Mouse (Mus musculus) forebrain, embryonic 16.5 days (tissue): ENCODE measurements at regions not wholly inside any gene's neighbourhood (a gene's known extent, or its start where the extent isn't known, plus 50 kb on each side); places are given as distances from the start of the nearest gene placed in this dataset.

Experiments
- ATAC-seq: fragments of 200-750 bp; cut with Nextera tagmentation; 2 replicates; pipeline ENCODE4 v1.8.0; 2017; ENCODE audit warnings: mild to moderate bottlenecking, moderate library complexity
- H3K27ac ChIP-seq: fragments of 300-500 bp; sonication (generic); 2 replicates; pipeline ENCODE4 v1.5.1; 2014; ENCODE audit warnings: low read length, control low read depth
- H3K27me3 ChIP-seq: fragments of 300-500 bp; sonication (generic); replicated peaks from 2 replicates; pipeline ENCODE4 v1.6.1; 2014; ENCODE audit warnings: low read length; ENCODE audit not compliant: control insufficient read depth, insufficient read depth
- H3K36me3 ChIP-seq: fragments of 300-500 bp; sonication (generic); 2 replicates; pipeline ENCODE4 v1.6.1; 2014; ENCODE audit not compliant: control insufficient read depth, insufficient read depth
- H3K4me1 ChIP-seq: fragments of 300-500 bp; sonication (generic); replicated peaks from 2 replicates; pipeline ENCODE4 v1.6.1; 2014; ENCODE audit warnings: low read length; ENCODE audit not compliant: control insufficient read depth, insufficient read depth
- H3K4me2 ChIP-seq: fragments of 300-500 bp; sonication (generic); 2 replicates; pipeline ENCODE4 v1.6.1; 2014; ENCODE audit warnings: mild to moderate bottlenecking, low read length, control low read depth
- H3K4me3 ChIP-seq: fragments of 300-500 bp; sonication (generic); replicated peaks from 2 replicates; pipeline ENCODE4 v1.5.1; 2014; ENCODE audit warnings: mild to moderate bottlenecking, low read length, control low read depth
- H3K9ac ChIP-seq: fragments of 300-500 bp; sonication (generic); replicated peaks from 2 replicates; pipeline ENCODE4 v1.6.1; 2014; ENCODE audit warnings: low read depth, low read length, control low read depth
- H3K9me3 ChIP-seq: fragments of 300-500 bp; sonication (generic); 2 replicates; pipeline ENCODE4 v1.6.1; 2016; ENCODE audit warnings: low read length; ENCODE audit not compliant: control insufficient read depth
- WGBS: fragments of 180-500 bp; shearing (Covaris S2); extraction: QIAGEN DNeasy Blood & Tissue Kit; methylation state at CpG from one replicate; pipeline ENCODE4 v1.1.7; 2014; 5-methylcytosine and 5-hydroxymethylcytosine counted together

GRCm38 (mm10) chr13:40608526-40608925, 129.7 kb downstream of the Tfap2a start:
- 58% methylated on average over 4 of the region's 4 CpGs for WGBS
- Histone ChIP-seq H3K27me3 (no peaks in the 10 kb centered on the region), H3K36me3 (no peaks in the 10 kb centered on the region), H3K4me1 (peaks cover 12% of the 10 kb centered on the region), H3K9me3 (peaks cover 2% of the 10 kb centered on the region; the same call in 1 of the 2 replicates), H3K4me2 (no peak overlapping the region), H3K27ac (no peak overlapping the region), H3K4me3 (no peak overlapping the region), H3K9ac (no peak overlapping the region)
- no peak for ATAC-seq

- Histone ChIP-seq H3K4me2 (peak overlapping the region; percentile 53), H3K4me3 (peak overlapping the region; percentile 38), H3K9me3 (no peaks in the 10 kb centered on the region), H3K4me1 (peaks cover 12% of the 10 kb centered on the region), H3K9ac (peak overlapping the region; percentile 34), H3K27ac (peak overlapping the region; percentile 38), H3K36me3 (no peaks in the 10 kb centered on the region), H3K27me3 (no peaks in the 10 kb centered on the region)
- 12% methylated on average over 25 of the region's 25 CpGs for WGBS
- ATAC-seq: peak; percentile 93
Measured at GRCm38 (mm10) chr13:40606405-40607271, 131.5 kb downstream of the Tfap2a start.

DNA sequence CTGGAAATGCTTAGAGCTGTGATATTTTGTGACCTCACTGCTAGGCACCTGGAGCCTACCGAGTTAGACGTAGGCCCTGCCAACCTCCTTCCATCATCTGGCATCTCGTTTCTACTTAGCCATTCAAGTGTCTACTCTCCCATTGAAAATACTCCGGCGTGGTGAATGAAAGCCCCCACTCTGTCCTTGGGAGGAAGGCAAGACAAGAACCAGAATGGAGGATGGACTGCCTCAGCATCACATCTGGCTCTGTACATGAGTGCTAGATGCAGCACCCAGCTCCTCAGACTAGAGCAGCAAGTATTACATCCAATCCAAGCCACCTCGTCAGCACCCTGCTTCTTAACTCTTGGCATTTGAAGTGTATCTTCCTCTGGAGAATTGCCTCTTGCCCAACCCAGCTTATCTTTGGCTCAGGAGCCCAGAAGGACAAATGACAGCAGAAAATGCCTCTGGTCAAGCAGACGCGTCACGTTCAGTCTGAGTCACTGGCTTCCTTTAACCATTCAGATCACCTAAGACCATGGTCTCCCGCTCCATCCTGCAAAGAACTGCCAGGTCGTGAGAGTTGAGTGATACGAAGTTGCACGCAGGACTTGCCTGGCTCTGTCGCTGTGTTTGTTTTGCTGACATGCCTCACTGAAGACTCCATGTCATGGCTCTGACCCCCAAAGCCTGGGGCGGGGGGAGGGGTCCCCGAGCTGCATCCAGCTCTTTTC, 132.3 kb downstream of the Tfap2a start:
- Histone ChIP-seq H3K9me3 (no peaks in the 10 kb centered on the region), H3K4me3 (peak overlapping the region; percentile 38), H3K36me3 (no peaks in the 10 kb centered on the region), H3K4me2 (peak overlapping the region; percentile 53), H3K9ac (peak overlapping the region; percentile 34), H3K27ac (peak overlapping the region; percentile 38), H3K27me3 (no peaks in the 10 kb centered on the region), H3K4me1 (peaks cover 12% of the 10 kb centered on the region)
- 44% methylated on average over 16 of the region's 16 CpGs for WGBS
- no peak; the same call in 1 of the 2 replicates for ATAC-seq

DNA sequence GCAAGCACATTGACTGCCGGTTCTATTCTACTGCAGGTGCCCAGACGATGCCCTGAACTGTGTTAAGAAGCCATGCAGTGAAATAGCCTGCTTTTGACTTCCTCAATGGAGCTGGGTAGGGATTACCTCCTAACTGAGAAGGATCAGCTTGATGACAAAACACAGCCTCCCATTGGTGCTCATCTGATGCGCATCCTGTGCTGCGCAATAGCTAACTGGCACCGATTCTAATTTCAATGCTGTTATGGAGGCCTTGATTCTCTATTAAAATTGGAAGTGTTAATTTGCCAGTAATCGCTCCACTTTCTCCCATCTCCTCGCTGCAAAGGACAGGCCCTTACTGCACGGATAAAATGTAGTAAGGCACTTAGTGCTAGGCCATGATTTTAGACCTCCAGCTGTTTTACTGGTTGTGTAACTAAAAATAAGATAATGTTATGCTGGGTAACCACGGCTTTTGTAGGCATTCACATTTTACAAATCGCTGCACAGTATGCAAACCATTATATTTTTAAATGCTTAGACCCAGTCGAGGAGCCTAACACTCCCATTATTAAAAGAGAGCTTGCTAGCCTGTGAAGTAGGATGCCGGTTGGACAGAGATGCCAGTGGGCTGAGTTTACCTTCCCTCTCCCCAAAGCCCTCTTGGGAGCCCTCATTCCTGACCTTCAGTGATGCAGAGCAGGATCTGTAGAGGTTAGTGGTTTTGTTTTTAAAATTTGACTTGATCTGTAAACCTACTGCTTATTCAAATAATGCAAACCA, 163.0 kb downstream of the Tfap2a start:
- WGBS: 65% methylated on average over 12 of the region's 12 CpGs
- Histone ChIP-seq H3K9me3 (no peaks in the 10 kb centered on the region), H3K9ac (no peak overlapping the region), H3K27me3 (no peaks in the 10 kb centered on the region), H3K36me3 (no peaks in the 10 kb centered on the region), H3K27ac (no peak overlapping the region), H3K4me1 (no peaks in the 10 kb centered on the region), H3K4me2 (no peak overlapping the region), H3K4me3 (no peak overlapping the region)
- ATAC-seq: no peak

- WGBS: 55% methylated on average over 5 of the region's 5 CpGs
- H3K4me1 ChIP-seq: no peaks in the 10 kb centered on the region
Measured at GRCm38 (mm10) chr13:40569461-40569860, 168.7 kb downstream of the Tfap2a start.

DNA sequence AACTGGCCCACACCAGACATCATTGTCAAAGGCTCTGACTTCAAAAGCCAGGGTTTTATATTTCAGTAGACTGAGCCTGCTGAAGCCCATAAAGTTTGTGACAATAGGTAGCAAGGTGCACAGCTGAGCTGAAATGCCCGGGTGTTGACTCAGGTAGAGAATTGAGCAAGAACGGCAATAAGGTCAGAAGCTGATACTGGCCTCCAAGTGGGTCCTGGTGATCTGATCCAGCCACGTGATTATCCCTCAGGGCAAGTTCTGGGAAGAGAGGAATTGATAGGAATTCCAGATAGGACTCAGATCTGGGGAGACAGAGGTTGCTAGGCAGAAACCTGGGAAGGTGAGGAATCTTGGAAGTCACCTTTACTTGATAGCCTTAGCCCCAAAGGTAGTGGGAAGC, 170.4 kb downstream of the Tfap2a start:
- Histone ChIP-seq H3K36me3 (no peaks in the 10 kb centered on the region), H3K9ac (no peak overlapping the region), H3K4me1 (no peaks in the 10 kb centered on the region), H3K4me3 (no peak overlapping the region), H3K9me3 (no peaks in the 10 kb centered on the region), H3K27ac (no peak overlapping the region), H3K27me3 (no peaks in the 10 kb centered on the region), H3K4me2 (no peak overlapping the region)
- no peak for ATAC-seq
- WGBS: 82% methylated on average over 3 of the region's 3 CpGs

More at GRCm38 (mm10) chr13:40569461-40569860, 168.7 kb downstream of the Tfap2a start:
- no peak overlapping the region for H3K27ac ChIP-seq
- no peaks in the 10 kb centered on the region for H3K27me3 ChIP-seq
- no peak overlapping the region for H3K4me3 ChIP-seq
- H3K36me3 ChIP-seq: no peaks in the 10 kb centered on the region
- no peak overlapping the region for H3K9ac ChIP-seq
- H3K4me2 ChIP-seq: no peak overlapping the region
- ATAC-seq: no peak
- no peaks in the 10 kb centered on the region for H3K9me3 ChIP-seq

- Histone ChIP-seq H3K9me3 (no peaks in the 10 kb centered on the region), H3K36me3 (no peaks in the 10 kb centered on the region), H3K4me2 (no peak overlapping the region), H3K4me1 (no peaks in the 10 kb centered on the region), H3K27me3 (no peaks in the 10 kb centered on the region), H3K9ac (no peak overlapping the region), H3K4me3 (no peak overlapping the region), H3K27ac (no peak overlapping the region)
- no peak for ATAC-seq
Measured at GRCm38 (mm10) chr13:40564351-40564750, 173.8 kb downstream of the Tfap2a start.

GRCm38 (mm10) chr13:40554368-40554767, 183.8 kb downstream of the Tfap2a start:
- no peaks in the 10 kb centered on the region for H3K27me3 ChIP-seq
- H3K4me1 ChIP-seq: no peaks in the 10 kb centered on the region
- H3K9me3 ChIP-seq: no peaks in the 10 kb centered on the region
- H3K36me3 ChIP-seq: no peaks in the 10 kb centered on the region
- H3K4me2 ChIP-seq: no peak overlapping the region
- ATAC-seq: no peak
- H3K27ac ChIP-seq: no peak overlapping the region
- no peak overlapping the region for H3K4me3 ChIP-seq
- no peak overlapping the region for H3K9ac ChIP-seq
- 58% methylated on average over 7 of the region's 7 CpGs for WGBS

DNA sequence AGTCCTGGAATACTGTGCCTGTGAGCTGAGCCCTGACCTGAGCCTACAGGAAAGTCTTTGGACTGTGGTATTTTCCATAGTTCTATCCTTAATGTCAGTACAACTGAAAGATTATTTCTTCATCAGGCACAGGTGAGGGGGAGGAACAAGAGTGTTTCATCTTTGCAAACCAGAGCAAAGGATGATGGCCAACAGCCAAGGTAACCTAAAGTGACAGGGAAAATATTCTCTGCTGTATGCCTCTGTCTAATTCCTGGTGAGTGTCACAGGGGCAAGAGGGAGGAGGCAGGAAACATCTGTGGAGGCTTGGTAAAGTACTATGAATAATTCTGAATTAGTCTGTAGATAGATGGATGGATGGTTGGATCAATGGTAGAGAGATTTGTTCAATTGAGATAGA, 164.3 kb upstream of the Ofcc1 start:
- no peak overlapping the region for H3K4me2 ChIP-seq
- H3K36me3 ChIP-seq: no peaks in the 10 kb centered on the region
- no peak overlapping the region for H3K27ac ChIP-seq
- no peak for ATAC-seq
- no peaks in the 10 kb centered on the region for H3K4me1 ChIP-seq
- no peak overlapping the region for H3K9ac ChIP-seq
- no peaks in the 10 kb centered on the region for H3K27me3 ChIP-seq
- no peaks in the 10 kb centered on the region for H3K9me3 ChIP-seq
- no peak overlapping the region for H3K4me3 ChIP-seq
